In the genomic region with DNA sequence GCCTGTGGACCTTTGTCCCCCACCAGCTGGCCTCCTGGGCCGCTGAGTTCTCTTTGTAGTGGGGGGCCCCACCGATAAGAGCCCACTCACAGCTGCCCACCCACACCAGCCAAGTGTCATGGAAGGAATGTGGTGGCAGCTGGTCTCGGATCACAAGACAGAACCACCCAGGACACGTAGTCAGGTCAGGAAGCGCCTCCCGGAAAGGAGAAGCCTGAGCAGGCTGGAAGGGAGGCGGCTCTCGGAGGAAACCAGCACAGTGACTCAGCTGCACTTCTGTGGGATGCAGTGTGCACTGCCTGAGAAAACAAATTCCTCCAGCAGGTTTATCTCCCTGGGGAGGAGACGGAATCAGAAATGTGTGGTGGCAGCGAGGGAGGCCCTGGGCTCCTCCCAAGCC, we compare ENCODE assay signal across 8 mouse cellular contexts.
DNase-seq lines count a peak whose midpoint lies in the region; ATAC-seq lines count a peak whose summit lies in the region.

No protein-coding gene starts in this region.

- no peak overlapping the region for H3K9ac ChIP-seq in heart, embryonic 11.5 days (ENCODE audit: low read depth, low read length)
- no peak overlapping the region for H3K9ac ChIP-seq in limb, embryonic 15.5 days
- H3K9ac ChIP-seq in forebrain, embryonic 16.5 days (replicated peaks; ENCODE audit: low read depth, low read length), result no peak overlapping the region

- no peaks in the 10 kb centered on the region for H3K9me3 ChIP-seq in heart, embryonic 11.5 days (replicated peaks; ENCODE audit: control insufficient read depth, low read length)
- no peaks in the 10 kb centered on the region for H3K9me3 ChIP-seq in limb, embryonic 15.5 days
- H3K9me3 ChIP-seq in forebrain, embryonic 16.5 days (ENCODE audit: control insufficient read depth, low read length), result no peaks in the 10 kb centered on the region

- DNase-seq in right cerebral cortex, adult 2 months (ENCODE audit: low spot score in 2 of 2), result peak; percentile 64 to 70
- DNase-seq in right cerebral cortex, postnatal 14 days, result no peak
- peak; percentile 39 to 43 for DNase-seq in right cerebral cortex, postnatal 36 days (ENCODE audit: low spot score in 2 of 2)
- DNase-seq in spleen, postnatal 14 days (ENCODE audit: low spot score in 2 of 2), result no peak
- DNase-seq in testis, postnatal 14 days (ENCODE audit: low spot score), result no peak

- no peaks in the 10 kb centered on the region for H3K36me3 ChIP-seq in heart, embryonic 11.5 days (ENCODE audit: control insufficient read depth, insufficient read depth, low read length)
- no peaks in the 10 kb centered on the region for H3K36me3 ChIP-seq in limb, embryonic 15.5 days
- H3K36me3 ChIP-seq in forebrain, embryonic 16.5 days (ENCODE audit: control insufficient read depth, insufficient read depth), result no peaks in the 10 kb centered on the region

- no peak overlapping the region for H3K4me2 ChIP-seq in heart, embryonic 11.5 days
- H3K4me2 ChIP-seq in limb, embryonic 15.5 days, result no peak overlapping the region
- H3K4me2 ChIP-seq in forebrain, embryonic 16.5 days (ENCODE audit: low read length), result no peak overlapping the region

- peaks cover 49% of the 10 kb centered on the region for H3K4me1 ChIP-seq in heart, embryonic 11.5 days (ENCODE audit: control insufficient read depth, insufficient read depth, low read length)
- peaks cover 26% of the 10 kb centered on the region for H3K4me1 ChIP-seq in limb, embryonic 15.5 days
- peaks cover 4% of the 10 kb centered on the region for H3K4me1 ChIP-seq in forebrain, embryonic 16.5 days (replicated peaks; ENCODE audit: control insufficient read depth, insufficient read depth, low read length)

- no peaks in the 10 kb centered on the region for H3K27me3 ChIP-seq in heart, embryonic 11.5 days (ENCODE audit: control insufficient read depth, insufficient read depth, low read length)
- no peaks in the 10 kb centered on the region for H3K27me3 ChIP-seq in limb, embryonic 15.5 days
- H3K27me3 ChIP-seq in forebrain, embryonic 16.5 days (replicated peaks; ENCODE audit: control insufficient read depth, insufficient read depth, low read length), result no peaks in the 10 kb centered on the region

- 0 out of 2 replicates have a peak overlapping the region, but pooled peaks have one; percentile 29 for H3K27ac ChIP-seq in heart, embryonic 11.5 days (ENCODE audit: low read depth, low read length)
- H3K27ac ChIP-seq in limb, embryonic 15.5 days, result peak overlapping the region; percentile 61; the same call in 1 of the 2 replicates
- no peak overlapping the region for H3K27ac ChIP-seq in forebrain, embryonic 16.5 days (ENCODE audit: low read length)

- WGBS in heart, embryonic 11.5 days (ENCODE audit: insufficient replicate concordance), result 21% methylated on average over 10 of the region's 10 CpGs
- 68% methylated on average over 10 of the region's 10 CpGs for WGBS in limb, embryonic 15.5 days
- 81% methylated on average over 10 of the region's 10 CpGs for WGBS in forebrain, embryonic 16.5 days

- ATAC-seq in heart, embryonic 11.5 days (replicated peaks; ENCODE audit: insufficient number of reproducible peaks, low FRiP score, low TSS enrichment), result 0 out of 2 replicates have a peak, but pooled peaks have one; percentile 40
- no peak for ATAC-seq in limb, embryonic 15.5 days (ENCODE audit: insufficient number of reproducible peaks, low FRiP score, low TSS enrichment, low read depth)
- ATAC-seq in forebrain, embryonic 16.5 days, result no peak

- H3K4me3 ChIP-seq in heart, embryonic 11.5 days (ENCODE audit: low read depth, low read length), result no peak overlapping the region
- no peak overlapping the region for H3K4me3 ChIP-seq in limb, embryonic 15.5 days
- no peak overlapping the region for H3K4me3 ChIP-seq in forebrain, embryonic 16.5 days (replicated peaks; ENCODE audit: low read length)

Comparison
In these comparisons a context has a peak if more than half of its experiments do, and no peak if none do; other contexts are left out.
1. DNase-seq: peak in right cerebral cortex, adult 2 months (2 of 2) and right cerebral cortex, postnatal 36 days (2 of 2); none in right cerebral cortex, postnatal 14 days (single experiment), spleen, postnatal 14 days (0 of 2) and testis, postnatal 14 days (single experiment).